Mouse (Mus musculus) hindbrain, postnatal 0 days (tissue): ENCODE measurements around the gene Sfxn1. TPM values are rescaled to one million over a fixed set of nuclear protein-coding genes. Genes with fewer than 3 reads are reported as not detected.

ENCODE experiments used
- ATAC-seq: fragments of 200-750 bp; cut with Nextera tagmentation; 2 replicates; pipeline ENCODE4 v1.8.0; 2017; ENCODE audit warnings: mild to moderate bottlenecking, moderate TSS enrichment, moderate library complexity
- DNase-seq: peaks from one replicate; pipeline ENCODE4 v3.0.0-alpha.2; 2015; ENCODE audit warnings: low spot score
- H3K27ac ChIP-seq: fragments of 300-500 bp; sonication (generic); 2 replicates; pipeline ENCODE4 v1.5.1; 2014; ENCODE audit warnings: mild to moderate bottlenecking
- H3K27me3 ChIP-seq: fragments of 300-500 bp; sonication (generic); 2 replicates; pipeline ENCODE4 v1.6.1; 2014; ENCODE audit warnings: low read length, mixed read lengths; ENCODE audit not compliant: insufficient read depth
- H3K36me3 ChIP-seq: fragments of 300-500 bp; sonication (generic); 2 replicates; pipeline ENCODE4 v1.6.1; 2014; ENCODE audit warnings: low read length, mixed read lengths; ENCODE audit not compliant: insufficient read depth
- H3K4me1 ChIP-seq: fragments of 300-500 bp; sonication (generic); 2 replicates; pipeline ENCODE4 v1.6.1; 2014; ENCODE audit warnings: antibody characterized with exemption, low read length, mixed read lengths; ENCODE audit not compliant: insufficient read depth
- H3K4me2 ChIP-seq: fragments of 300-500 bp; sonication (generic); 2 replicates; pipeline ENCODE4 v1.6.1; 2014; ENCODE audit warnings: low read depth, mild to moderate bottlenecking, low read length, moderate library complexity, mixed read lengths
- H3K4me3 ChIP-seq: fragments of 300-500 bp; sonication (generic); 2 replicates; pipeline ENCODE4 v1.5.1; 2014; ENCODE audit warnings: low read length
- H3K9ac ChIP-seq: fragments of 300-500 bp; sonication (generic); replicated peaks from 2 replicates; pipeline ENCODE4 v1.6.1; 2014; ENCODE audit warnings: mild to moderate bottlenecking, low read length, moderate library complexity, mixed read lengths
- H3K9me3 ChIP-seq: fragments of 300-500 bp; sonication (generic); 2 replicates; pipeline ENCODE4 v1.6.1; 2016; ENCODE audit warnings: low read length, mixed read lengths
- CTCF ChIP-seq: IDR thresholded peaks from 2 replicates; pipeline ENCODE4 v1.5.1; 2016; ENCODE audit warnings: antibody characterized with exemption, control low read depth, low read depth
- WGBS: fragments of 180-500 bp; shearing (Covaris S2); extraction: QIAGEN DNeasy Blood & Tissue Kit; methylation state at CpG from one replicate; pipeline ENCODE4 v1.1.7; 2014; 5-methylcytosine and 5-hydroxymethylcytosine counted together
- polyA plus RNA-seq: library from polyadenylated mRNA; unstranded; fragments of >200 nt; fragmentation: Nextera tagmentation; extraction: Ambion mirVana; gene quantifications from 2 replicates; pipeline ENCODE4 v1.2.1, GENCODE M21; 2015
- total RNA-seq: library from RNA; depleted of rRNA; stranded (reverse); fragments of >200 nt; gene quantifications from 2 replicates; pipeline ENCODE4 v1.2.3, GENCODE M21; 2014

The Sfxn1 gene
- total and polyA plus RNA-seq, 2 experiments from 2014 or later = 73.7 to 102 TPM

DNA sequence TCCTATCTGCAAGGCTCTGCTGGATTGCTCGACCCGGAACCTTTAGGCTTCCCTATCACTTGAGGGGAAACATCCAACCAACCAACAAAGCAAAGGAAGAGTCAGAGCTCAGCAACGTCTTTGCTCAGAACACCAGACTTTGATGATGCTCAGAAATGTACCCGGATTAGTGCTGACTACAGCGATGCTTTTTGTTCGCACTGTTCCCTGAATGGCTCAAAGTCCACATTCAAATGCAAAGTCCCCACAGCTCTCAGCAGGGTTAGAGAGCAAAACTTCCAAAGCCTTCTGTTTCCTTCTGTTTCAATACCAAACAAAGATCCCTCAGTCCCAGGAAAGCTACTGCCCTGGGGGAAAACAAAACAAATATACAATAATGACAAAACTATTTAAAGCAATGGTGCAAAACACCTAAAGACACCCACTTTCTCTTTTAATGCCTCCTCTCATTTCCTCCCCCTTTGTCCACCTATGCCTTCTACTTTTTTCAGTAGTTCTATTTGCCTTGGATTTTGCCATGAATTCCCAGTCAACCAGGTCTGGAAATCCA lies 4.0 kb upstream of the Sfxn1 start:
- WGBS = 5% methylated on average over 6 of the region's 6 CpGs
- no peak for ATAC-seq
- no peak overlapping the region for H3K4me2 ChIP-seq

DNA sequence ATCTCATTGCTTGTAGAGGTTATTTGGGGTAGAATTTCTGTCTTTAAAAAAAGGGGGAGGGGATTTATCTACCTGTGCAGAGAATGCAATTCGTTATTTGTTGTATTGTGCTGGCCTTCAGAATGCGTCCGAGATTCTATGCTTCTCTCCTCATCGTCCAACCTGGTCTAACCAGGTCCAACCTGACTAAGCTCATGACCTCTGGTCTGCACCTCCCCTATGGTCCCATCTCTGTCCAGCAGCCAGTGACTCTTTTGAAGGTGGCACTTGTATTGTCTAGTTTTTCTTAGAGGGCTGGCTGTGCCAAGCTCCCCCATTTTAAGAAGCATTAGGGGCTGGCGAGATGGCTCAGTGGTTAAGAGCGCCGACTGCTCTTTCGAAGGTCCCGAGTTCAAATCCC lies 658 bp upstream of the Sfxn1 start:
- 91% methylated on average over 9 of the region's 9 CpGs for WGBS
- no peak overlapping the region for H3K4me3 ChIP-seq
- ATAC-seq (no peak), DNase-seq (no peak)
- H3K4me1 ChIP-seq = peaks cover 7% of the 10 kb centered on the region; the same call in 1 of the 2 replicates
- no peak for TF ChIP-seq CTCF
- H3K4me2 ChIP-seq = no peak overlapping the region
- no peak overlapping the region for H3K9ac ChIP-seq
- H3K9me3 ChIP-seq = no peaks in the 10 kb centered on the region
- H3K36me3 ChIP-seq = no peaks in the 10 kb centered on the region
- H3K27me3 ChIP-seq = no peaks in the 10 kb centered on the region
- no peak overlapping the region for H3K27ac ChIP-seq

More for the DNA sequence above, 4.0 kb upstream of the Sfxn1 start:
- H3K9ac ChIP-seq = no peak overlapping the region
- H3K4me1 ChIP-seq = 0 out of 2 replicates have a peak, but pooled peaks cover 3% of the 10 kb centered on the region
- H3K4me3 ChIP-seq = no peak overlapping the region
- no peak for DNase-seq
- no peaks in the 10 kb centered on the region for H3K9me3 ChIP-seq
- peak overlapping the region; percentile 9; the same call in 1 of the 2 replicates for H3K27ac ChIP-seq
- H3K27me3 ChIP-seq = no peaks in the 10 kb centered on the region
- no peaks in the 10 kb centered on the region for H3K36me3 ChIP-seq
- TF ChIP-seq CTCF = no peak

DNA sequence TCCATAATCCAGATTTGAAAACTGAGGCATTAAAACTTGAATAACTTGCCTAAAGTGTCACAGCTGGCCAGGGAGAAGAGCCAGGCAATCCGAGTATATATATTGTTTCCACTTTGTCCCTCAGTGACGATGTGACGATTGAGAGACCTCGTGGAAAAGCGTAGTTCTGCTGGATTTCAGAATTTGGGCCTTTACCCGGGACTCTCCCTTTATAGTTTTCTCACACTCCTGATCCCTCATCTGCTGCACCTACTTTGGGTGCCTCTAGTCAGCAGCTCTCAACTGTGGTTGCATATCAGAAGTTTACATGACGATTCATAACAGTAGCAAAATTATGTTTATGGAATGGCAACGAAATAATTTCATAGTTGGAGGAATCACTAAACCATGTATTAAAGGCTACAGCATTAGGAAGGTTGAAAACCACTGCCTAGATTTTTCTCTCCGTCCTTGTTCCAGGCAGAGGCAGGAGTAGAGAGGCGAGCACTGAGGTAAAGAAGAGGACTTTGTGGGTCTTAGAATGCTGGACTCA lies 923 bp downstream of the Sfxn1 start:
- Histone ChIP-seq H3K36me3 (no peaks in the 10 kb centered on the region), H3K27me3 (no peaks in the 10 kb centered on the region), H3K9ac (peak overlapping the region; percentile 86; the same call in 1 of the 2 replicates), H3K27ac (peak overlapping the region; percentile 92; the same call in 1 of the 2 replicates), H3K4me1 (peaks cover 7% of the 10 kb centered on the region; the same call in 1 of the 2 replicates), H3K4me3 (peak overlapping the region; percentile 74), H3K9me3 (no peaks in the 10 kb centered on the region), H3K4me2 (peak overlapping the region; percentile 62)
- WGBS = 30% methylated on average over 10 of the region's 10 CpGs
- TF ChIP-seq CTCF = no peak
- DNase-seq (no peak), ATAC-seq (no peak)

DNA sequence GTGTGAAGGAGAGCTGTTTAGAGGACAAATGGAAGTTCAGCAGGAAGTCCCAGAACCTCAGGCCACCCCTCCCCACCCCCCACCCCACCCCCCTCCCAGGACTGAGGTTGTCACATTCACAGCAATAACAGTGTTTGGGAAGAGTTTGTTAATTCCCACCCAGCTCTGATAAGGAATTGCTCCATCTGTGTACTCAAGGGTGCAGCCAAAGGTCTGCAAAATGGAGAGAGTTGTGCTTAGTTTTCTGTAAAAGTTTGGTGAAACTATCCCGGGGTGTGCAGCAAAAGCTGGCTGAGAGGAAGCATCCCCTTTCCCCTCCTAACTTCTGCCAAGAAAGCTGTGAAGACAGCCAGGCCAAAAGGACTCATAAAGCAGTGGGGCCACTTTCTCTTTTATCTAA lies 1.4 kb downstream of the Sfxn1 start:
- H3K27ac ChIP-seq = no peak overlapping the region
- DNase-seq (no peak), ATAC-seq (no peak)
- H3K27me3 ChIP-seq = no peaks in the 10 kb centered on the region
- peak overlapping the region; percentile 74 for H3K4me3 ChIP-seq
- H3K4me2 ChIP-seq = peak overlapping the region; percentile 62
- H3K4me1 ChIP-seq = peaks cover 7% of the 10 kb centered on the region; the same call in 1 of the 2 replicates
- H3K36me3 ChIP-seq = no peaks in the 10 kb centered on the region
- 15% methylated on average over 1 of the region's 1 CpGs for WGBS
- H3K9ac ChIP-seq = no peak overlapping the region
- no peak for TF ChIP-seq CTCF
- H3K9me3 ChIP-seq = no peaks in the 10 kb centered on the region

DNA sequence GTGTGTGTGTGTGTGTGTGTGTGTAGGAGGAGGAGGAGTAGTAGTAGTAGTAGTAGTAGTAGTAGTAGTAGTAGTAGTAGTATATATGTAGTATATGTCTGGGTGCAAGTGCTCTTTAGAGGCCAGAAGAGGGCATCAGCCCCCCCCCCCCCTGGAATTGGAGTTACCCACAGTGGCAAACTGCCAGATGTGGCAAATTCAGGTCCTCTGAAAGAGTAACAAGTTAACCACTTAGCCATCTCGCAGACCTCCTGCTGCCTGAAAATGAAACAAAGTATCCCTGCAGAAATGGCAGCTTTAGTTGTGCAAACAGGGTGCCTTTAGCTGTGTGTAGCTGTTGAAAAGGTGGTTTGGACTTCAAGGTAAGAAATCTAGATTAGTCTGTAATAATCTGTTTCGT lies 1.8 kb downstream of the Sfxn1 start:
- Histone ChIP-seq H3K4me1 (peaks cover 7% of the 10 kb centered on the region; the same call in 1 of the 2 replicates), H3K27me3 (no peaks in the 10 kb centered on the region), H3K9ac (no peak overlapping the region), H3K36me3 (no peaks in the 10 kb centered on the region), H3K4me2 (peak overlapping the region; percentile 62; the same call in 1 of the 2 replicates), H3K27ac (no peak overlapping the region), H3K4me3 (no peak overlapping the region), H3K9me3 (no peaks in the 10 kb centered on the region)
- no peak for ATAC-seq
- no peak for TF ChIP-seq CTCF
- peak; percentile 35 for DNase-seq
- WGBS = 62% methylated on average over 2 of the region's 2 CpGs

GRCm38 (mm10) chr13:54075416-54075815 lies 3.7 kb downstream of the Sfxn1 start:
- Histone ChIP-seq H3K27ac (no peak overlapping the region), H3K4me1 (peaks cover 7% of the 10 kb centered on the region; the same call in 1 of the 2 replicates), H3K4me3 (no peak overlapping the region), H3K36me3 (no peaks in the 10 kb centered on the region), H3K27me3 (no peaks in the 10 kb centered on the region), H3K9ac (no peak overlapping the region), H3K9me3 (no peaks in the 10 kb centered on the region), H3K4me2 (no peak overlapping the region)
- no peak for TF ChIP-seq CTCF
- 90% methylated on average over 2 of the region's 2 CpGs for WGBS
- ATAC-seq (no peak), DNase-seq (no peak)

GRCm38 (mm10) chr13:54076051-54076450 lies 4.4 kb downstream of the Sfxn1 start:
- TF ChIP-seq CTCF = no peak
- Histone ChIP-seq H3K27me3 (no peaks in the 10 kb centered on the region), H3K4me3 (no peak overlapping the region), H3K4me2 (no peak overlapping the region), H3K9me3 (no peaks in the 10 kb centered on the region), H3K36me3 (no peaks in the 10 kb centered on the region), H3K27ac (no peak overlapping the region), H3K4me1 (peaks cover 7% of the 10 kb centered on the region; the same call in 1 of the 2 replicates), H3K9ac (no peak overlapping the region)
- ATAC-seq (no peak), DNase-seq (no peak)
- 87% methylated on average over 6 of the region's 6 CpGs for WGBS
